Mouse (Mus musculus) E14TG2a.4 (cell line): Measurements from ENCODE around the gene Thap8.

Experiments
- CTCF ChIP-seq: conservative IDR thresholded peaks from 2 replicates; pipeline ENCODE4 v1.5.1; 2014; ENCODE audit warnings: low read length
- POU5F1 ChIP-seq: IDR thresholded peaks from 2 replicates; pipeline ENCODE4 v1.6.1; 2014; ENCODE audit warnings: low read length, borderline replicate concordance

DNA sequence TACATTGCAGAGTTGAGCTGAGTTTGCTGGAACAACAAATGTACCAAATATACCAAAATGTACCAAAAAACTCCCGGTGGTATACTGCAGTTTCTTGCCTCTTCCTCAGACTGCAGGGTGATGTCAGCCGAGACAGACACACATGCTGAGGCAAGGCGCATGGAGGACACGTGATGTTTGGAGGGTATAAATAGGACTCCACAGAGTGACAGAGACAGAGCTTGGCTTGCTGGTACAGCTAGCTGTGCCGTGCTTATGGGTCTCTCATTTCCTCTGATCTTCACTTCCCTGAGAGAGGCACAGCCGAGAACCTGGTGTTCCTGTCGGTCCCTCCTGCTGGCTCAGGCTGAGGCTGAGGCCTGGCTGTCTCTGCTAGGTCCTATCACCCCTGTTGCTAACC lies 2.8 kb downstream of the Thap8 start:
- TF ChIP-seq CTCF (no peak), POU5F1 (no peak)
